Mouse (Mus musculus) A20 (cell line): ENCODE measurements at regions not wholly inside any gene's neighbourhood (a gene's known extent, or its start where the extent isn't known, plus 50 kb on each side); places are given as distances from the start of the nearest gene placed in this dataset.
A peak's percentile ranks its signal among the peaks of the same experiment; 100 is the strongest.
"Not testable (repeated sequence)": the region's sequence is repeated elsewhere in the genome, so short reads cannot be mapped to it uniquely, and the experiment has no call there.

Experiments
- DNase-seq: peaks from one replicate; pipeline ENCODE4 v3.0.0-alpha.2; 2011; ENCODE audit warnings: low read depth, low spot score

- DNase-seq: peak; percentile 87
Observed at GRCm38 (mm10) chr12:45287759-45288158, 213.2 kb upstream of the Stxbp6 start.

- DNase-seq: no peak
Observed at GRCm38 (mm10) chr12:45256309-45256708, 181.8 kb upstream of the Stxbp6 start.

GRCm38 (mm10) chr12:45211131-45211530, 136.6 kb upstream of the Stxbp6 start:
- DNase-seq: no peak

- DNase-seq: no peak
Observed at GRCm38 (mm10) chr12:45195304-45195920, 120.9 kb upstream of the Stxbp6 start.

- peak; percentile 48 for DNase-seq
Observed at GRCm38 (mm10) chr12:45187149-45187548, 112.6 kb upstream of the Stxbp6 start.

GRCm38 (mm10) chr12:45184510-45184909, 110.0 kb upstream of the Stxbp6 start:
- DNase-seq: no peak

GRCm38 (mm10) chr12:45177454-45177853, 102.9 kb upstream of the Stxbp6 start:
- DNase-seq: no peak

GRCm38 (mm10) chr12:45175259-45175658, 100.8 kb upstream of the Stxbp6 start:
- not testable (repeated sequence) for DNase-seq

- peak; percentile 65 for DNase-seq
Observed at GRCm38 (mm10) chr12:45171927-45172642, 97.6 kb upstream of the Stxbp6 start.

GRCm38 (mm10) chr12:45162011-45162410, 87.5 kb upstream of the Stxbp6 start:
- peak; percentile 33 for DNase-seq

GRCm38 (mm10) chr12:45161581-45161980, 87.1 kb upstream of the Stxbp6 start:
- not testable (repeated sequence) for DNase-seq

- DNase-seq: no peak
Observed at GRCm38 (mm10) chr12:45158986-45159385, 84.5 kb upstream of the Stxbp6 start.

GRCm38 (mm10) chr12:45137438-45138018, 63.0 kb upstream of the Stxbp6 start:
- no peak for DNase-seq

- no peak for DNase-seq
Observed at GRCm38 (mm10) chr12:45133415-45133814, 58.9 kb upstream of the Stxbp6 start.

- DNase-seq: no peak
Observed at GRCm38 (mm10) chr12:45131139-45131538, 56.6 kb upstream of the Stxbp6 start.

GRCm38 (mm10) chr12:45125866-45126265, 51.4 kb upstream of the Stxbp6 start:
- no peak for DNase-seq
